Mouse (Mus musculus) lung, postnatal 25 days (tissue): ENCODE data around the gene 4930523C07Rik.

Source experiments
- DNase-seq: peaks from one replicate; pipeline ENCODE4 v3.0.0; 2022; ENCODE audit warnings: low spot score

Gene 4930523C07Rik

DNA sequence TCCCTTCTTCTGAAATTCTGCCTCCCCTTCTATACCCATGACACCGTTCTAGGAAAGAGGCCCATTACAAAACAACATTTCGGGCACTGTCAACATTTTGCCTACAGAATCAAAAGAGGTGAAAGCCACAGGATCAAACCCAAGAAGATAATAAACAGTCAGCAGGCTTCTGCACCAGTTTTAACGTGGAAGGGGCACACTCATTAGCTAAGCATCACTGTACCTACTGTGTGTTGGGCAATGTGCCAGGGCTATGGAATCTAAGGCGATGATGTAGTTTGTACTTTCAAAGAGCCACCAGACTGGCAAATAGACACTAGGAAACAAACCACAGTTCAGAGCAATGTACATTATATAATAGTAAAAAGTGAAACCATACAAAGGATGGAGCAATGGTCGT, 1.8 kb downstream of the 4930523C07Rik start:
- DNase-seq: no peak

DNA sequence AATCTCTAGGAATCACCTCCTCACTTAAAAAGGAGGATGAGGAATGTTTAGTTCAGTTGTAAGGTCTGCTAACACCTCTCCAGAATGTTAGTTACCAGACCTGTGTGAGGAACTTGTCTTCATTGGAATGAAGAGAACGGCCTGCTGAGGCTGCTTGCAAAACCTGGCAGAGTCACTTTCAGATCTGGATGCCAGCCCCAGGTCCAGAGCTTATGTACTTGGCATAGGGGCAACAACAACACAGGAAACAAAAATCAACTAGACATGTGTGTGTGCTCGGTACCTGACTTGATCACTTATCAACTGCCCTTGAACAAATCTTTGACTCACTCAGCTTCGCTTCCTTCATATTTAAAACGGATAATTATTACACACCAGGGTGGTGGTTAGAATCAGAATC, 2.6 kb downstream of the 4930523C07Rik start:
- no peak for DNase-seq

- no peak for DNase-seq
Measured at GRCm38 (mm10) chr1:160047481-160047931, 3.3 kb downstream of the 4930523C07Rik start.

DNA sequence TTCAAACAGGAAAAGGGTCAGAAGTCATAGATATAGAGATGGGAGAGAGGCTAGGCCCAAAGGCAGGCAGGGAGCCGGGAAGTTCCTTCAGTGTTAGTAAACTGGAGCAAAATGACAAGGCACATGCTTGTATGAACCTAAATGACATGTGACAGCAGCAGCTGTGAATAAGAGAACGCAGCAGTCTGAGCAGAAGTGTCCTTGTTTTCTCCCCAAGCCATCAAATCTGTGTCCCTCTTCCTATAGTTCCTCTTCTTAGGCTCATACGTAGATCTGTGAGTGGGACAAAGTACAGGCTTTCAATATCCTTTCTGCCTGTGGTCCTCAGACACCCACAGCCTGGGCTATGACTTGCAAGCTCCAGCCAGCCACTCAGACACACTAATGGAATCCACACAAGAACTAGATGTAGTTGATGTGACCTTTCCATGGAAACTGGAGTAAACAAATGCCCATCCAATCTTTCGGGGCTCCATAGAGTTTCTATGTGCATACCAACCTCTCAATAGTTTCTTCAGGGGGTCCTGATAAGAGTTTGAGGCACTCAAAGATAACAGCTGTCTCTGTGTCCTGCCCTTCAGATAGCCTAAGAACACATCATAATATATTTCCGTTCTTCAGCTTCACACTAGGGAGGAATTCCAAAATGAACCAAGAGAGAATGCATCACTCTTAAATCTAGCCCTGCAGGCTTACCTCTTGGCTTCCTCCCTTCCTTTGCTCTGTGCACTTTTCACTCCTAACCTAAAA, 5.1 kb downstream of the 4930523C07Rik start:
- DNase-seq: no peak

DNA sequence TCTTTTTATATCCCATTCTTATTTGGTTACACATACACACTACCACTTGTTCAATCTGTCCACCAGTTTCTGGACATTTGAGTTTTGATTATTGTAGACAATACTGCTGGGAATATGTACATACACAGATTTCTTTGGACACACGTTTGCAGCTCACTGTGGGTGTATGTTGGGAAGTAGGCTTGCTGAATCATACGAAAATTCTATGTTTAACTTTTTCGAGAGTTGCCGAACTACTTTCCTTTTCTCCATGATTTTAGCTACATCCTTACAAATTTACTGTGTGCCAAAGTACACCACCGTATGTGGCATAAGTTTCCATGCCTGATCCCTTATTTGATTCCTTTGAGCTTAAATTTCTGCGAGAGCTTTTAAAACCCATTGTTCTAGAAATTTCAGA, 6.7 kb downstream of the 4930523C07Rik start:
- no peak for DNase-seq

GRCm38 (mm10) chr1:160052556-160053315, 8.6 kb downstream of the 4930523C07Rik start:
- no peak for DNase-seq

DNA sequence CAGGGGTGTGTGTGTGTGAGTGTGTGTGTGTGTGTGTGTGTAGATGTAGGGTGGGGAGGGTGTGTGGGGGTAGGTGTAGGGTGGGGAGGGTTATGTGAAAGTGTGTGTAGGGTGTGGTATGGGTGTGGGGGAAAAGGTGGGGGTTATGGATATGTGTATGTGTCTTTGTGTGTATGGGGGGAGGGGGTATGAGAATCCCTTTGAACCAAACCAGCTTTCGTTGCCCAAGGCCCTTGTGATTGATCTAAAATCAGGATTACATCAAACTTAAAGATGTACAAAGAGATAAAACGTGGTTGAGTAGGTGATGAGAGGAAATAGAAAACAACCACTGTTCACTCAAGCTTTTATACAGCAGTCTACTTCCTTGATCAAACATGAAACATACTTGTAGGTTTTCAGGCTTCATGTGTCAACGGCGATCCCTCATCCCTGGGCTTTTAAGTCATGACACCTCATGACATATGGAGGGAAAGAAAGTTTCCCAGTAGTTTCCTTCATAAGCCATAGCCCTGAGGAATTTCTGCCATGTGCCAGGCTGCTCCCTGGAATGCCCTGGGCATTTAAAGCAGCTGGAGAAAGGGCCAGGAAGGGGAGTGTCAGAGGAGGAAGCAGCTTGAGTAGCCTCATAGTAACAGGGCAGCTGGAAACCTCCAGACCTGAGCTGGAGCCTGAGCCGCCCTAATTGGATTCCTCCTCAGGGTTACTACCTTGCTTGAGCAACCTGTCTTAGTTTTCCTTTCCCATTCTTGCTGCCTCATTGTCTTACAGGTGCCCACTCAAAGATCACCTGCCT, 9.5 kb downstream of the 4930523C07Rik start:
- DNase-seq: peak; percentile 61

- DNase-seq: no peak
Measured at GRCm38 (mm10) chr1:160054366-160055078, 10.3 kb downstream of the 4930523C07Rik start.

- DNase-seq: peak; percentile 88
Measured at GRCm38 (mm10) chr1:160057657-160058056, 13.5 kb downstream of the 4930523C07Rik start.

DNA sequence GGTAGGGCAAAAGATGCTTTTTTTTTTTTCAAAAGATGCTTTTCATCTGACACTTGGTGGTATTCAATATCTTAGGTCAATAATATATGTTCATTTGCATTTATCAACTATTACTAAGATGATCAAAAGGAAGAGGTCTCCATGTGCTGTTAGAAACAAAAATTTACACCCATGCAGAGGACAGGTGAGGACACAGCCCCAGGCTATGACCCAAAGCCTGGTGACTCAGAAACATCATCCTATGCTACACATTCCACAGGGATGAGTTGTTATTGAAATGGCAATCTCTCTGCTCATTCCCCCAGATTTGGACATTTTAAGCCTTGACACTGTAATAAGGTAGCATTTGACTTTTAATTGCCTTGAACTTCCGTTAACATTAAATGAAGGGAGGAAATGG, 15.7 kb downstream of the 4930523C07Rik start:
- DNase-seq: no peak

- DNase-seq: peak; percentile 79
Measured at GRCm38 (mm10) chr1:160060542-160060941, 16.4 kb downstream of the 4930523C07Rik start.

DNA sequence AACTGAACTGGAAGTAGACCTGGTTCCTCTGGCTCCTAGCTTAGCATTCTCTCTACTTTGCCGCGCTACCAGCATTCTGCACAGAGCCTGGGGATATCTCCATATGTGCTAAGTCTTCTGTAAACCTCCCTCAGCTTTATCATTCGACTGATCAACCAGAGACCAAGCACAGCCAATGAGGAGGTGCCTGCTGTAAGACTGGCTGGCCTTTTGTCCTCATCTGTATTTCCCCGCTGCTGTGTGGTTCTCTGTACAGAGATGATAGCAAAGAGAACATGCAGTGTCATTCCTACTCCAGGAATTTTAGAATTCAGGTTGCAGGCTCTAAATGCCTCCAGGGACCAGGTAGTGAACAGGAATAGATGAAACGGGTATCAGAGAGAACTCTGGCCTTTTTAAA, 17.1 kb downstream of the 4930523C07Rik start:
- DNase-seq: no peak

DNA sequence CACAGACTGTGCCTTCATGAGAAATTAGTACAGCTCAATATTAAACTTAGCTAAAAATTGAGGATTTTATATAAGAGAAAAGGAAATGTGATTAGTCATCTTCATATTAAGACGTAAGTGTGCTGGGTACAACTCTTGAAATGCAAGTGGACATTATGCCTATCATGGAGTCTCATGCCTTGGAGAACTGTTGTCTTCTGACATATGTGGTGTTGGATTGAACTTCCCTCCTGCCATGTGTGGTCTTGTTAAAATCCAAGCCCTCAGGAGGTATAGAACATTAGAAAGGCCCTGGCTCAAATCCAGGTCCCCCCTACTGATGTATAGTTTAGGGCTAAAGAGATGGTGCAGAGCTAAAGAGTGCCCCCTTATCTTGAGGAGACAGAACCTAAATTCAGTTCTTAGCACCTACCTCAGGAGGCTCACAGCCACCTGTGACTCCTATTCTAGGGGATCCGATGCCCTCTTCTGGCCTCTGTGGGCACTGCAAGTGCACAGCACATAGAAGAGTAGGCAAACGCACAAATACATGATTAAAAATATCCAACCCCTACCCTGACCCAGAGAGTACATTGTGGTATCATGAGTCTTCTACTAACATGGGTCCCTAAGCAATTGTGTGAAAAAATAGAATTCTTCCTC, 17.7 kb downstream of the 4930523C07Rik start:
- no peak for DNase-seq

GRCm38 (mm10) chr1:160064547-160065144, 20.5 kb downstream of the 4930523C07Rik start:
- DNase-seq: no peak

GRCm38 (mm10) chr1:160078882-160079661, 34.9 kb downstream of the 4930523C07Rik start:
- DNase-seq: peak; percentile 91

DNA sequence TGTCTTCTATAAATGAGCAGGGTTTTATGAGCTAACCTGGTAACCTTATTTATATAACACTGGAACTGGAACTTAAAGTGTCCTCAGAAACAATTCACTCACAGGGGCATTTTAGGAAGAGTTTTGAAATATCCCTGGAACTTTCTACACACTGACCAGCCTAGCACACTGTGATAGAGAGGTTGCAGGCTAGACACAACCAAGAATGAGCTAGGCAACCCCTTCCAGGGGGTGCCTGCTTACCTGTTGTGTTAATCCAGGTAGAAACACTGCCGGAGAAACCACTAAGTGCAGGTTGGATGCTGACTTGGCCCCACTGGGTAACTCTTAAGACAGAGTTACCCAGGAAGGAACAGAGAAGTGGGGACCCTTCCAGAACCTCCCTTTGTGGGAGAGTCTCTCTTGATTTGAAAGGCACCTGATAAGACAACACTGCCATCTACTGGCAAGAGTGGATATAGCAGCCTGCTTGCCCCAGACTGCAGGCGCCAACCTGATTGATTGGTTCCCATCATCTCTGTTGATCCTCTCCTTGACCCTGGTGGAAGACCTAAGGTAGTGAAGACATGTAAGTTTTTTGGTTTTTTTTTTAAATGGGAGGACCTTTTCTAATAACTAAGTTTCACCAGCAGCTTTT, 36.7 kb downstream of the 4930523C07Rik start:
- peak; percentile 86 for DNase-seq

DNA sequence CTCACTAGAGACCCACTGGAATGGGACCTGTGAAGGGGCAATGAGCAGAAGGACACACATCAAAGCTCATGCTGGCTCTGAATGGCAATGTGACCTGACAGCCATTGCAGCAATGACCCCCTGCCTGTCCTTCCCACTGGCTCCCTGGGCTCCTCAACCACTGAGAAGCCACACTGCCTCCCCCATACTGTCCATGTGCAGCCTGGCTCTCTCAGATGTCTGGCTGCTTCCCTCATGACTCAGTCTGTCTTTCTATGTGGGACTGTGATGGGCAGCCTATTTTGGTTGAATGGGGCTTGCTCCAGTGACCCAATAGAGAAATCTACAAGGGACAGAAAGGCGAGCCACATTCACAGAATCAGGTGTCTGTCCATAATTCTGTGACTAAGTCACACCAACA, 38.5 kb downstream of the 4930523C07Rik start:
- no peak for DNase-seq

GRCm38 (mm10) chr1:160084239-160084638, 40.1 kb downstream of the 4930523C07Rik start:
- DNase-seq: no peak

- no peak for DNase-seq
Measured at GRCm38 (mm10) chr1:160086651-160087050, 42.5 kb downstream of the 4930523C07Rik start.
